Mouse (Mus musculus): ENCODE data around the gene Sfpq.

GRCm38 (mm10) chr4:127085761-127086160 lies 64.6 kb downstream of the Sfpq start:
- TF ChIP-seq CTCF (IDR thresholded peaks at IDR 0.05; ENCODE audit: borderline replicate concordance, insufficient read depth, low read depth, low read length) = no peak
- TF ChIP-seq POLR2A (IDR thresholded peaks at IDR 0.05; ENCODE audit: borderline replicate concordance, insufficient read depth, low read length) = no peak
